26 mouse cellular contexts compared by ENCODE assay signal in the genomic region with DNA sequence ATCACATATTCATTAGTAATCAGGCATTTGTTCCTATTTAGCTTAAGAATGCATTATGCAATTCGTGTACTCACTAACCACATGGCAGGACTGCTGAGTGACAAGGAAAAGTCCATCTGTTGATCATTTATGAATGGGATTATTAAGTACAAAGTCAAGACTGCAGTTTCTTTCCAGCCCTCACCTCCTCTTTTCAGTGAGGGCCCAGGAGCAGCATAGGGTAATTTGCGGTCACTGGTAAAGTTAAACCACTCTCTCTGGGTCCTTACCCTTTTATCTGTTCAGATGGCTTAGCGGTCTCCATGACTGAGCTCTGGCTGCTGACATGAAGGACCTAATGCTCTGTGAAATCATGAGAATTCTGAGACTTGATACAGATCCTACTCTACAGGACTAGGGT.
DNase-seq lines count a peak whose midpoint lies in the region; ATAC-seq and TF ChIP-seq lines count a peak whose summit lies in the region.
"Had no signal": no experiment of that assay in that cellular context is flagged by ENCODE, and none has a peak within 500 bp of the region (broad histone marks: within the 10 kb centered on the region; RNA-seq: fewer than 3 reads in every experiment).

No protein-coding gene starts in this region.

- no peak overlapping the region for H3K27ac ChIP-seq in kidney, embryonic 14.5 days (ENCODE audit: low read depth, low read length)
- H3K27ac ChIP-seq in kidney, adult 2 months (ENCODE audit: insufficient read depth, low read depth, low read length), result 0 out of 2 replicates have a peak overlapping the region, but pooled peaks have one; percentile 46
- no peak overlapping the region for H3K27ac ChIP-seq in intestine, postnatal 0 days (ENCODE audit: low read depth, low read length)
- H3K27ac ChIP-seq: hindbrain, embryonic 10.5 days; intestine, embryonic 15.5 days; layer of hippocampus, adult 2 months; limb, embryonic 13.5 days; liver, embryonic 14.5 days; midbrain, embryonic 10.5 days; stomach, postnatal 0 days had no signal

- H3K4me1 ChIP-seq in kidney, embryonic 14.5 days (ENCODE audit: control insufficient read depth, insufficient read depth, low read length), result no peaks in the 10 kb centered on the region
- H3K4me1 ChIP-seq in kidney, adult 2 months (ENCODE audit: control insufficient read depth, insufficient read depth, low read length), result peaks cover 13% of the 10 kb centered on the region
- H3K4me1 ChIP-seq in intestine, postnatal 0 days (replicated peaks; ENCODE audit: control insufficient read depth, insufficient read depth, low read length), result no peaks in the 10 kb centered on the region
- H3K4me1 ChIP-seq: hindbrain, embryonic 10.5 days; intestine, embryonic 15.5 days; midbrain, embryonic 10.5 days had no signal

- DNase-seq in kidney, adult 18-20 months, result peak; percentile 22
- peak; percentile 55 for DNase-seq in Muller cell, postnatal 12 days (ENCODE audit: inconsistent ontology term)
- DNase-seq in kidney, adult 2 months, result peak; percentile 84
- peak; percentile 38 for DNase-seq in kidney, postnatal 14 days
- no peak for DNase-seq in embryo, embryonic 10 days (ENCODE audit: low spot score)
- DNase-seq: adrenal gland, adult 2 months; cerebellum, adult 11-12 months; cerebellum, postnatal 25 days; embryo, embryonic 11 days; forebrain, postnatal 0 days; gastrocnemius, postnatal 14 days; heart, adult 11 months; heart, postnatal 10 days; lung, embryonic 14.5 days; thymus, adult 2 months had no signal

- H3K36me3 ChIP-seq in kidney, embryonic 14.5 days (ENCODE audit: control insufficient read depth, insufficient read depth, low read length), result no peaks in the 10 kb centered on the region
- no peaks in the 10 kb centered on the region for H3K36me3 ChIP-seq in kidney, adult 2 months (ENCODE audit: control insufficient read depth, insufficient read depth, low read length)
- no peaks in the 10 kb centered on the region for H3K36me3 ChIP-seq in intestine, postnatal 0 days (ENCODE audit: control insufficient read depth, insufficient read depth)
- H3K36me3 ChIP-seq: heart, embryonic 12.5 days; hindbrain, embryonic 10.5 days; intestine, embryonic 15.5 days; limb, embryonic 13.5 days; midbrain, embryonic 10.5 days had no signal

- 83% methylated on average over 3 of the region's 3 CpGs for WGBS in kidney, embryonic 14.5 days
- WGBS in kidney, adult 2 months, result 53% methylated on average over 3 of the region's 3 CpGs
- 82% methylated on average over 3 of the region's 3 CpGs for WGBS in intestine, postnatal 0 days

- no peak for TF ChIP-seq CTCF in kidney, adult 2 months (conservative IDR thresholded peaks at IDR 0.05; ENCODE audit: insufficient read depth, insufficient read length, low read depth, low read length)
- TF ChIP-seq CTCF in intestine, postnatal 0 days (IDR thresholded peaks at IDR 0.05; ENCODE audit: low read depth), result no peak

- no peak overlapping the region for H3K9ac ChIP-seq in kidney, embryonic 14.5 days (ENCODE audit: low read depth, low read length)
- no peak overlapping the region for H3K9ac ChIP-seq in intestine, postnatal 0 days (ENCODE audit: low read depth, low read length)
- H3K9ac ChIP-seq: forebrain, postnatal 0 days; heart, embryonic 12.5 days; intestine, embryonic 15.5 days; limb, embryonic 13.5 days; liver, embryonic 14.5 days; lung, embryonic 14.5 days had no signal

- H3K4me2 ChIP-seq in kidney, embryonic 14.5 days (replicated peaks; ENCODE audit: low read depth, low read length), result no peak overlapping the region
- no peak overlapping the region for H3K4me2 ChIP-seq in intestine, postnatal 0 days (replicated peaks; ENCODE audit: low read depth)
- H3K4me2 ChIP-seq: heart, embryonic 12.5 days; intestine, embryonic 15.5 days; limb, embryonic 13.5 days; lung, embryonic 14.5 days had no signal

- TF ChIP-seq POLR2A in kidney, adult 2 months (IDR thresholded peaks at IDR 0.05; ENCODE audit: low read depth, low read length), result no peak

- no peak for ATAC-seq in kidney, embryonic 14.5 days (ENCODE audit: low FRiP score, low TSS enrichment)
- no peak for ATAC-seq in intestine, postnatal 0 days
- ATAC-seq: forebrain, postnatal 0 days; hindbrain, embryonic 16.5 days; intestine, embryonic 15.5 days had no signal

- no peaks in the 10 kb centered on the region for H3K27me3 ChIP-seq in kidney, embryonic 14.5 days (ENCODE audit: control insufficient read depth, insufficient read depth, low read length)
- H3K27me3 ChIP-seq in kidney, adult 2 months (replicated peaks; ENCODE audit: control insufficient read depth, insufficient read depth, low read length), result no peaks in the 10 kb centered on the region
- no peaks in the 10 kb centered on the region for H3K27me3 ChIP-seq in intestine, postnatal 0 days (replicated peaks; ENCODE audit: control insufficient read depth, insufficient read depth, low read length)
- H3K27me3 ChIP-seq: heart, embryonic 12.5 days; intestine, embryonic 15.5 days; limb, embryonic 13.5 days had no signal

- H3K9me3 ChIP-seq in kidney, embryonic 14.5 days (ENCODE audit: control insufficient read depth, low read length), result no peaks in the 10 kb centered on the region
- H3K9me3 ChIP-seq in intestine, postnatal 0 days (ENCODE audit: control insufficient read depth), result no peaks in the 10 kb centered on the region
- H3K9me3 ChIP-seq: heart, embryonic 12.5 days; hindbrain, embryonic 10.5 days; intestine, embryonic 15.5 days; limb, embryonic 13.5 days; midbrain, embryonic 10.5 days had no signal

- H3K4me3 ChIP-seq in kidney, embryonic 14.5 days (ENCODE audit: low read length), result no peak overlapping the region
- no peak overlapping the region for H3K4me3 ChIP-seq in kidney, adult 2 months (ENCODE audit: insufficient read depth, low read depth, low read length)
- H3K4me3 ChIP-seq in intestine, postnatal 0 days (ENCODE audit: low read depth, low read length), result no peak overlapping the region
- H3K4me3 ChIP-seq: heart, embryonic 12.5 days; hindbrain, embryonic 10.5 days; intestine, embryonic 15.5 days; layer of hippocampus, adult 2 months; limb, embryonic 13.5 days; midbrain, embryonic 10.5 days had no signal
